9 mouse cellular contexts compared by ENCODE assay signal in the genomic region with DNA sequence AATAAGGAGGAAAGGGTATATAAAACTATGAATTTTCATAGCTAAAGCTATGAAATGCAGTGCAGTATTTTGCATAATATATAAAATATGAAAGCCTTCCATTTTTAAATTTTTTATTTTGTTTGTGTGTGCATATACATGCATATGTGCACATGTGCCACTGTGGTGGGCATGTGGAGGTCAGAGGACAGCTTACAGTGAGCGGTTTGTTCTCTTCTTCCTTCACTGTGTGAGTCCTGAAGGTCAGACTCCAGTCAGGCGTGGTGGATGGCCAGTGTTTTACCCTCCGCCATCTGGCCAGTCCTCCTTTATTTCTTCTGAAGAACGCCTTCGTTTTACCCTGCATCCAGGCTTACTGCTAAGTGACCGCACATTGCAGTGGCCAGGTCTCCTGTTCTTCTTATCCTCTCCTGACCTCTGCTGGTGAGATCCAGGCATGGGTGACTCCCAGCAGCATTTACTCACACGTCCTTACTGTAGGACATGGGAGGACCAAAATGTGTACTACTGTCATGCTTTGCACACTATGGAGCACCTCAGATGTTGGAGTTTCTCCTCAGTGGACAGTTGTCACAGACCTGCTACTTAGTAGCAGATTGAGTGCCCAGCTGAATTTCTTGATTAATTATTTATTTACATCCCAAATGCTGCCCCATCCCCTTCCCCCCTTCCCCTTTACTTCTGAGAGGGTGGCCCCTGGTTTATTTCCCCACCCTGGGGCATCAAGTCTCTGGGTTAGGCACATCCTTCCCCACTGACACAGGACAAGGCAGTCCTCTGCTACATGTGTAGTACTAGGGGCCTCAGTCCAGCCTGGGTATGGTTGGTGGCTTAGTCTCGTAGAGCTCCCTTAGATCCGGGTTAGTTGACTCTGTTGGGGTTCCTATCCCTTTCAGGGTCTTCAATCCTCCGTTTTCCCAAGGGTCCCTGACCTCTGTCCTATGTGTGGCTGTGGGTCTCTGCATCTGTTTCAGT.
A peak's percentile ranks its signal among the peaks of the same experiment; 100 is the strongest.
DNase-seq lines count a peak whose midpoint lies in the region; ATAC-seq and TF ChIP-seq lines count a peak whose summit lies in the region.
"Had no signal": no experiment of that assay in that cellular context is flagged by ENCODE, and none has a peak within 500 bp of the region (broad histone marks: within the 10 kb centered on the region; RNA-seq: fewer than 3 reads in every experiment).

No protein-coding gene starts in this region.

- H3K27me3 ChIP-seq in G1E (ENCODE audit: insufficient read depth, low read length): no peaks in the 10 kb centered on the region
- H3K27me3 ChIP-seq in forebrain, postnatal 0 days (ENCODE audit: insufficient read depth, low read length): no peaks in the 10 kb centered on the region
- H3K27me3 ChIP-seq in hindbrain, embryonic 10.5 days (ENCODE audit: insufficient read depth, poor library complexity, severe bottlenecking): no peaks in the 10 kb centered on the region
- H3K27me3 ChIP-seq in lung, embryonic 15.5 days: no peaks in the 10 kb centered on the region

- H3K9ac ChIP-seq in forebrain, postnatal 0 days: no peak overlapping the region
- no peak overlapping the region for H3K9ac ChIP-seq in lung, embryonic 15.5 days

- H3K4me2 ChIP-seq in forebrain, postnatal 0 days (ENCODE audit: low read depth): no peak overlapping the region
- no peak overlapping the region for H3K4me2 ChIP-seq in lung, embryonic 15.5 days

- ATAC-seq in G1E (ENCODE audit: extremely low read depth, insufficient number of reproducible peaks, low FRiP score, poor library complexity, severe bottlenecking): peak; percentile 71
- peak; percentile 93 for ATAC-seq in forebrain, postnatal 0 days
- peak; percentile 86 for ATAC-seq in lung, embryonic 15.5 days (ENCODE audit: borderline replicate concordance, extremely low read depth, low FRiP score, low TSS enrichment)

- H3K9me3 ChIP-seq in G1E (replicated peaks): no peaks in the 10 kb centered on the region
- no peaks in the 10 kb centered on the region for H3K9me3 ChIP-seq in forebrain, postnatal 0 days (ENCODE audit: low read length)
- H3K9me3 ChIP-seq in hindbrain, embryonic 10.5 days: no peaks in the 10 kb centered on the region
- H3K9me3 ChIP-seq in lung, embryonic 15.5 days: no peaks in the 10 kb centered on the region

- H3K27ac ChIP-seq in forebrain, postnatal 0 days (ENCODE audit: low read depth, low read length): no peak overlapping the region
- H3K27ac ChIP-seq in hindbrain, embryonic 10.5 days: peak overlapping the region; percentile 50; the same call in 1 of the 2 replicates
- no peak overlapping the region for H3K27ac ChIP-seq in lung, embryonic 15.5 days

- peaks cover 68% of the 10 kb centered on the region for H3K36me3 ChIP-seq in G1E (replicated peaks)
- H3K36me3 ChIP-seq in forebrain, postnatal 0 days (ENCODE audit: insufficient read depth): no peaks in the 10 kb centered on the region
- peaks cover 22% of the 10 kb centered on the region for H3K36me3 ChIP-seq in hindbrain, embryonic 10.5 days
- H3K36me3 ChIP-seq in lung, embryonic 15.5 days: peaks cover 3% of the 10 kb centered on the region; the same call in 1 of the 2 replicates

- H3K4me1 ChIP-seq in G1E (ENCODE audit: insufficient read depth, low read depth, low read length): peaks cover 26% of the 10 kb centered on the region
- H3K4me1 ChIP-seq in forebrain, postnatal 0 days (ENCODE audit: insufficient read depth): no peaks in the 10 kb centered on the region
- peaks cover 38% of the 10 kb centered on the region for H3K4me1 ChIP-seq in hindbrain, embryonic 10.5 days (replicated peaks)
- peaks cover 6% of the 10 kb centered on the region; the same call in 1 of the 2 replicates for H3K4me1 ChIP-seq in lung, embryonic 15.5 days

- no peak overlapping the region for H3K4me3 ChIP-seq in G1E (ENCODE audit: low read depth, low read length)
- no peak overlapping the region for H3K4me3 ChIP-seq in forebrain, postnatal 0 days (ENCODE audit: low read depth, low read length)
- H3K4me3 ChIP-seq in hindbrain, embryonic 10.5 days: no peak overlapping the region
- H3K4me3 ChIP-seq in lung, embryonic 15.5 days: no peak overlapping the region
- H3K4me3 ChIP-seq: myocyte had no signal

- peak; percentile 80 for TF ChIP-seq CTCF in G1E (IDR thresholded peaks at IDR 0.05; ENCODE audit: low read depth, low read length)
- TF ChIP-seq CTCF in forebrain, postnatal 0 days (IDR thresholded peaks at IDR 0.05; ENCODE audit: low read depth): peak; percentile 95

- DNase-seq in G1E (ENCODE audit: low spot score): peak; percentile 43
- DNase-seq in cerebellum, adult 18-20 months: peak; percentile 87 to 90
- DNase-seq in forebrain, postnatal 0 days: peak; percentile 85
- DNase-seq in hindbrain, embryonic 10.5 days (ENCODE audit: low spot score): peak; percentile 77
- DNase-seq in layer of hippocampus, adult 9-10 months (ENCODE audit: low spot score): peak; percentile 80
- DNase-seq in ovary, postnatal 14 days (ENCODE audit: low spot score): peak; percentile 63
- DNase-seq in thymus, postnatal 14 days: peak; percentile 71

- WGBS in forebrain, postnatal 0 days: 31% methylated on average over 10 of the region's 10 CpGs
- 27% methylated on average over 10 of the region's 10 CpGs for WGBS in hindbrain, embryonic 10.5 days
- 35% methylated on average over 10 of the region's 10 CpGs for WGBS in lung, embryonic 15.5 days
